Mouse (Mus musculus): ENCODE results near the gene Proz.

DNA sequence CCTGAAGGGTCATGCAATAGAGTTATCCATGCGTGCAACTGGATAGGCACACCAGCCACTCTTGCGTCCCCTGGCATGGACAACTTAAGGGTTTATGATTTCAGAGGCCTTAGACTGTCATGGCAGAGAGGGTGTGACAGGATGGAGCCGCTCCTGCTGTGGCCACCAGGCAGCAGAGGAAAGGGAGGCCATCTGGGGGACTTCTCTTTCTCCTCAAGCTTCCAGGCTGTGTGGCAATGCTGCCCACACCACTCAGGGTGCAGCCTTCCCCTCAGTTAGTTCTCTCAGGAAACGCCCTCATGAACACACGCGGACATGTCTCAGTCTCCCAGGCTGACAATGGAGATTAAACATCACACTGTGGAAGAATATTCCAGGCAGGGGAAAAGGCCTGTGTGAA, 21.7 kb upstream of the Proz start:
- TF ChIP-seq POLR2A (IDR thresholded peaks at IDR 0.05; ENCODE audit: control insufficient read depth in 1 of 2, insufficient read depth in 1 of 2, low read depth in 1 of 2, low read length in 2 of 2, poor library complexity in 1 of 2) (no peak), MAX (IDR thresholded peaks at IDR 0.05; ENCODE audit: low read length) (no peak), MAFK (IDR thresholded peaks at IDR 0.05; ENCODE audit: borderline replicate concordance, low read depth, low read length) (no peak)

Data from MEL (cell line).